Mouse (Mus musculus) liver, embryonic 14.5 days (tissue): ENCODE measurements around the gene Nisch. TPM values are rescaled to one million over a fixed set of nuclear protein-coding genes. Genes with fewer than 3 reads are reported as not detected.

ENCODE experiments used
- ATAC-seq: fragments of 200-750 bp; cut with Nextera tagmentation; 2 replicates; pipeline ENCODE4 v1.8.0; 2017; ENCODE audit warnings: moderate number of reproducible peaks, mild to moderate bottlenecking, moderate library complexity; ENCODE audit not compliant: insufficient read depth
- DNase-seq, 3 experiments: peaks; one replicate each; pipeline ENCODE4 v3.0.0-alpha.2; 2012 to 2013; ENCODE audit warnings: low read depth in 3 of 3, low spot score in 3 of 3
- H3K27ac ChIP-seq: fragments of 300-500 bp; sonication (generic); 2 replicates; pipeline ENCODE4 v1.5.1; 2014; ENCODE audit warnings: moderate library complexity, mild to moderate bottlenecking, control low read depth, inconsistent platforms
- H3K27me3 ChIP-seq: fragments of 300-500 bp; sonication (generic); 2 replicates; pipeline ENCODE4 v1.6.1; 2014; ENCODE audit warnings: mild to moderate bottlenecking, low read length, moderate library complexity; ENCODE audit not compliant: control insufficient read depth, insufficient read depth
- H3K36me3 ChIP-seq: fragments of 300-500 bp; sonication (generic); replicated peaks from 2 replicates; pipeline ENCODE4 v1.6.1; 2014; ENCODE audit warnings: low read depth; ENCODE audit not compliant: control insufficient read depth, insufficient read depth
- H3K4me1 ChIP-seq, 2 experiments: fragments of 200-500 bp in 1 of 2; fragments of 300-500 bp in 1 of 2; sonication (generic) in 1 of 2; replicated peaks; 2 replicates each; pipeline ENCODE4 v1.6.1; 2012 to 2014; ENCODE audit warnings: antibody characterized with exemption in 1 of 2, inconsistent platforms in 1 of 2, low read length in 1 of 2; ENCODE audit not compliant: control insufficient read depth in 2 of 2, insufficient read depth in 2 of 2
- H3K4me2 ChIP-seq: fragments of 300-500 bp; sonication (generic); 2 replicates; pipeline ENCODE4 v1.6.1; 2014; ENCODE audit warnings: low read depth, mild to moderate bottlenecking, control low read depth, moderate library complexity
- H3K4me3 ChIP-seq, 2 experiments: fragments of 200-500 bp in 1 of 2; fragments of 300-500 bp in 1 of 2; sonication (generic) in 1 of 2; 2 replicates each; pipeline ENCODE4 v1.5.1; 2012 to 2014; ENCODE audit warnings: low read depth in 2 of 2, low read length in 2 of 2, mild to moderate bottlenecking in 2 of 2, control low read depth in 1 of 2, inconsistent platforms in 1 of 2, moderate library complexity in 1 of 2; ENCODE audit not compliant: insufficient read depth in 1 of 2
- H3K9ac ChIP-seq: fragments of 300-500 bp; sonication (generic); replicated peaks from 2 replicates; pipeline ENCODE4 v1.6.1; 2014; ENCODE audit warnings: mild to moderate bottlenecking, control low read depth, moderate library complexity
- H3K9me3 ChIP-seq: fragments of 300-500 bp; sonication (generic); 2 replicates; pipeline ENCODE4 v1.6.1; 2016; ENCODE audit warnings: low read length, mixed read lengths; ENCODE audit not compliant: control insufficient read depth
- CTCF ChIP-seq: IDR thresholded peaks from 2 replicates; pipeline ENCODE4 v1.5.1; 2016; ENCODE audit warnings: antibody characterized with exemption, low read depth, control low read depth
- EP300 ChIP-seq: IDR thresholded peaks from 2 replicates; pipeline ENCODE4 v1.6.1; 2016; ENCODE audit warnings: antibody characterized with exemption, low read depth
- WGBS: fragments of 180-500 bp; shearing (Covaris S2); extraction: QIAGEN DNeasy Blood & Tissue Kit; methylation state at CpG from one replicate; pipeline ENCODE4 v1.1.7; 2014; ENCODE audit not compliant: insufficient replicate concordance; 5-methylcytosine and 5-hydroxymethylcytosine counted together
- polyA plus RNA-seq, 2 experiments: library from polyadenylated mRNA; depleted of rRNA in 1 of 2; stranded (reverse) in 1 of 2; unstranded in 1 of 2; fragments of >200 nt; fragmentation: Nextera tagmentation in 1 of 2; extraction: Ambion mirVana in 1 of 2; gene quantifications; 2 replicates each; pipeline versions ENCODE4 v1.2.1 to v1.2.3; 2012 to 2014

The Nisch gene
- polyA plus RNA-seq, 2 experiments = 50.3 to 71.1 TPM

DNA sequence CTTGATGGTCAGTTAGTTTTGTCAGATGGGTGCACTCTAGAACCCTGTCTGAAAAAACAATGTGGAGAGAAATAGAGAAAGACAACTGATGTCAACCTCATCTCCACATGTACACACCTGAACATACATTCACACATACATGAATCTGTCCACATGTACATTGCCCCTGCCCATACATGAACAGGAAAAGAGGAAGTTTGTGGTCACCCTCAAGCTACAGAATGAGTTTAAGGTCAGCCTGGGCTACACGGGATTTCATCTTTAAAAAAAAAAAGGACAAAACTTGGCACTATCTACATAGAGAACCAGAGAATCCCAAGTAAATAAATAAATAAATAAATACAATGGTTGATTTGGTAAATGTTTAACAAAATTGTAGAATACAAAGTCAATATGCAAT, 28.0 kb upstream of the Nisch start:
- Histone ChIP-seq H3K4me1 (no peaks in the 10 kb centered on the region; a peak in 1 of 4 replicates), H3K27me3 (no peaks in the 10 kb centered on the region), H3K36me3 (no peaks in the 10 kb centered on the region), H3K4me2 (no peak overlapping the region), H3K4me3 (no peak overlapping the region), H3K27ac (no peak overlapping the region), H3K9me3 (no peaks in the 10 kb centered on the region), H3K9ac (no peak overlapping the region)
- DNase-seq (no peak), ATAC-seq (no peak)
- TF ChIP-seq EP300 = no peak
- no peak for TF ChIP-seq CTCF
- WGBS = 27% methylated on average over 1 of the region's 1 CpGs

DNA sequence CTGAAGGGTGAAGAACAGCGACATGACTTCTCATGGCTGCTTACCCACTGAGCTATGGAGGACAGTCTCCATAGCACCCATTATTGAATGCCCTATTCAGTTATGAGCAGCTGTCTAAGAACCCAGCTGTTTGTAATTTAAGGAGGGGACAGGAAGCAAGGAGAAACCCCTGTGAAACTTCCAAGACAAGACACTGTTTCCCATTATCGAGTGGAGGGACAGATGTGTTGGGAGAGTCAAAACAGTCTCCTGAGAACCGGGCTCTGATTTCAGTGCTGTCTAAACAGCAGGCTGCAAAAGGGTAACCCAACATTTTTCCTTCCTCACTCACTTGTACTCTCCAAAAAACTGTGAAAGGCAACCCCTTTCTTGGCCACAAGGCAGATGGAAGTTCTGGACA, 23.8 kb upstream of the Nisch start:
- Histone ChIP-seq H3K9me3 (no peaks in the 10 kb centered on the region), H3K9ac (no peak overlapping the region), H3K4me2 (no peak overlapping the region), H3K27ac (no peak overlapping the region), H3K4me3 (no peak overlapping the region), H3K4me1 (no peaks in the 10 kb centered on the region), H3K36me3 (no peaks in the 10 kb centered on the region), H3K27me3 (no peaks in the 10 kb centered on the region)
- ATAC-seq (no peak), DNase-seq (no peak)
- WGBS = 70% methylated on average over 3 of the region's 3 CpGs
- TF ChIP-seq EP300 (no peak), CTCF (no peak)

DNA sequence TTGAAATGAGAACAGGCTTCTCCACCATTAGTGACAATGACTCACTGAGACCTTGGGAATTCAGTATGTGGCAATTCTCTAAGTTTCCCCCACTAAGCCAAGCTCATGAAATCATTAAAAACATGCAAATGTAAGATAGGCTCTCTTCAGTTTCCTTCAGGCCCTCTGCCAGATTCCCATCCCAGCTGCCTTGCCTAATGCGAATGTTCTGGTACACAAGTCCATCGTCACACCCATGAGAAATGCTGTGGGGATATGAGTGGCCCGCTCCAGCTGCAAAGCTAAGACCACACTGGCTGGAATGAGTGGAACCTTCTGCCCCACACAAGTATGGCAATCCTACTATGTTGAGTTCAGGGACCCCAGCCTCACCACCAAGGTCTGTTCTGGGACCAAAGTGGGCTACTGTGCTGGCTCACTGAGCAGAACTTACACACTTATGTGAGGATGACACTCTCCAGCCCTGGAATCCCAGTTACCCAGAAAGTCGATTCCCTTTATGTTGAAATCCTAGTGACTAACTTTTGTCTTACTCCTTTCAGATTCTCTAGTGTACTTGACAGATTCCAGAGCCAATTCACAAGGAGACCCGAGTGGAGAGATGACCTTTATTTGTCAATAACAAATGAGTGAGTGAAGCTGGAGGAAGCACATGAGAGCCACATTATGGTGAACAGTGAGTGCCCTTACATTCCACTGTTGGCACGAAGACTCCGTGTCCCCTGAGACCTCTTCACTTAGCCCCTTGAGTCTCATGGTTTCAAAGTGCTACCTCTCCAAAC, 20.5 kb upstream of the Nisch start:
- Histone ChIP-seq H3K9me3 (no peaks in the 10 kb centered on the region), H3K27ac (no peak overlapping the region), H3K36me3 (no peaks in the 10 kb centered on the region), H3K27me3 (no peaks in the 10 kb centered on the region; the same call in 1 of the 2 replicates), H3K4me3 (no peak overlapping the region), H3K9ac (no peak overlapping the region), H3K4me2 (no peak overlapping the region), H3K4me1 (peaks cover 0 to 5% of the 10 kb centered on the region in 2 experiments; a peak in 1 of 4 replicates)
- DNase-seq = no peak
- ATAC-seq = no peak
- TF ChIP-seq CTCF (no peak), EP300 (no peak)
- WGBS = 69% methylated on average over 7 of the region's 7 CpGs

DNA sequence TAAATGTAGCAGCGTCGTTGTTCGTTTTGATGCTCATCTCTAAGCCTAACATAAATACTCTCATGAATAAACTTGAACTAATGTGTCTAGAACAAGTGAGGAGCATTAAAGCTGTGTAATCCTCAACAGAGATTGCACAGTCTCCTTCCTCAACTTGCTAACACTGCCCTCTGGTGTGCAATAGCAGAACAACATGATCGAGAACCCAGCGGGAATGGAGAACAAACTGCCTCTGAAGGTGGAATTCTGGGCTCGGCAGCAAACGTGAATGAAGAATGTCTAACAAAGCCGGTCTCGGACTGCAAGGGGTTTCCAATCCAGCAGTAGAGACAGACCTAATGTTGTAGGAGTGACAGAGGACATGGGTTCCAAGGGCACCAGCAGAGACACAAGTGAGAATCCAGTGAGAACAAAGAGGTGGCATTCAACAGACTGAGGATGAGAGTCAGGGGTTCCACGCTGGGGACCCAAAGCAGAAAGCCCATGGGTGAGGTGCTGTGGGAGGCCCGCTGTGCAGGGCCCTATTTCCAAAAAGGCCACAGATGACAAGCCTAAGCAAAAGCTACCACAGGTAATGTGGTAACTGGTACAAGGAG, 17.3 kb upstream of the Nisch start:
- ATAC-seq (no peak), DNase-seq (peak; percentile 48 to 57 (median 50))
- Histone ChIP-seq H3K4me3 (no peak overlapping the region), H3K4me1 (peaks cover 0 to 5% of the 10 kb centered on the region in 2 experiments; a peak in 1 of 4 replicates), H3K36me3 (no peaks in the 10 kb centered on the region), H3K9me3 (no peaks in the 10 kb centered on the region), H3K9ac (no peak overlapping the region), H3K27ac (no peak overlapping the region), H3K4me2 (no peak overlapping the region), H3K27me3 (no peaks in the 10 kb centered on the region; the same call in 1 of the 2 replicates)
- WGBS = 9% methylated on average over 11 of the region's 11 CpGs
- TF ChIP-seq EP300 = no peak
- TF ChIP-seq CTCF = peak; percentile 90
